Mouse (Mus musculus) heart, embryonic 13.5 days (tissue): ENCODE results near the gene Stk33. TPM values are rescaled to one million over a fixed set of nuclear protein-coding genes. Genes with fewer than 3 reads are reported as not detected.
"Not testable (repeated sequence)": the region's sequence is repeated elsewhere in the genome, so short reads cannot be mapped to it uniquely, and the experiment has no call there.

Source experiments
- ATAC-seq: fragments of 200-750 bp; cut with Nextera tagmentation; 2 replicates; pipeline ENCODE4 v1.8.0; 2017; ENCODE audit warnings: moderate TSS enrichment; ENCODE audit not compliant: insufficient number of reproducible peaks, low FRiP score, low TSS enrichment; ENCODE audit errors: extremely low read depth
- H3K27ac ChIP-seq: fragments of 300-500 bp; sonication (generic); replicated peaks from 2 replicates; pipeline ENCODE4 v1.5.1; 2015; ENCODE audit warnings: moderate library complexity, mild to moderate bottlenecking, inconsistent platforms
- H3K27me3 ChIP-seq: fragments of 300-500 bp; sonication (generic); replicated peaks from 2 replicates; pipeline ENCODE4 v1.6.1; 2015; ENCODE audit warnings: mild to moderate bottlenecking, inconsistent platforms
- H3K36me3 ChIP-seq: fragments of 300-500 bp; sonication (generic); 2 replicates; pipeline ENCODE4 v1.6.1; 2015; ENCODE audit warnings: mild to moderate bottlenecking, inconsistent platforms
- H3K4me1 ChIP-seq: fragments of 300-500 bp; sonication (generic); 2 replicates; pipeline ENCODE4 v1.6.1; 2015; ENCODE audit warnings: inconsistent platforms
- H3K4me2 ChIP-seq: fragments of 300-500 bp; sonication (generic); 2 replicates; pipeline ENCODE4 v1.6.1; 2015; ENCODE audit warnings: inconsistent platforms, mild to moderate bottlenecking, moderate library complexity
- H3K4me3 ChIP-seq: fragments of 300-500 bp; sonication (generic); 2 replicates; pipeline ENCODE4 v1.5.1; 2015; ENCODE audit warnings: moderate library complexity, mild to moderate bottlenecking, inconsistent platforms
- H3K9ac ChIP-seq: fragments of 300-500 bp; sonication (generic); 2 replicates; pipeline ENCODE4 v1.6.1; 2015; ENCODE audit warnings: inconsistent platforms, mild to moderate bottlenecking, moderate library complexity
- H3K9me3 ChIP-seq: fragments of 300-500 bp; sonication (generic); 2 replicates; pipeline ENCODE4 v1.6.1; 2016; ENCODE audit warnings: inconsistent platforms
- WGBS: fragments of 180-500 bp; shearing (Covaris S2); methylation state at CpG from one replicate; pipeline ENCODE4 v1.1.7; 2015; ENCODE audit warnings: mixed read lengths; 5-methylcytosine and 5-hydroxymethylcytosine counted together
- polyA plus RNA-seq: library from polyadenylated mRNA; unstranded; fragments of >200 nt; fragmentation: Nextera tagmentation; extraction: Ambion mirVana; gene quantifications from 2 replicates; pipeline ENCODE4 v1.2.1, GENCODE M21; 2015

Stk33 gene
- polyA plus RNA-seq, 1 experiment from 2014 or later, result 0.11 TPM

DNA sequence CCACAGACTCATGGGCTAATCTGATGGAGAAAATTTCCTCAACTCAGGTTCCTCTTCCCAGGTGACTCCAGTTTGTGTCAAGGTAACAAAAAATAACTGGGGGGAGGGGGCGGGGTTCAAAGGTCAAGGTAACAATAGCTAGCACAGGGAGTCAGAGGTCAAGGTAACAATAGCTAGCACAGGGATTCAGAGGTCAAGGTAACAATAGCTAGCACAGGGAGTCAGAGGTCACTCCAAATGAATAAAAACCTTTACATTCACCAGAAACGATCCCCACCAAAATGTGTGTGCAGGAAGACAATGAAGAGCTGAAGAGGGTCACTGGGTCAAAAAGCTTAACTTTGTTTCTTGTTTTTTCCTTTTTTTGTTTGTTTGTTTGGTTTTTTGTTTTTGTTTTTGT is 9.2 kb upstream of the Stk33 start:
- no peak overlapping the region for H3K9ac ChIP-seq
- no peak overlapping the region for H3K27ac ChIP-seq
- no peak overlapping the region for H3K4me3 ChIP-seq
- H3K27me3 ChIP-seq, result peaks cover 6% of the 10 kb centered on the region; the same call in 1 of the 2 replicates
- no peak overlapping the region for H3K4me2 ChIP-seq
- H3K36me3 ChIP-seq, result no peaks in the 10 kb centered on the region
- H3K4me1 ChIP-seq, result no peaks in the 10 kb centered on the region
- WGBS, result 76% methylated on average over 2 of the region's 2 CpGs
- no peaks in the 10 kb centered on the region for H3K9me3 ChIP-seq
- no peak for ATAC-seq

DNA sequence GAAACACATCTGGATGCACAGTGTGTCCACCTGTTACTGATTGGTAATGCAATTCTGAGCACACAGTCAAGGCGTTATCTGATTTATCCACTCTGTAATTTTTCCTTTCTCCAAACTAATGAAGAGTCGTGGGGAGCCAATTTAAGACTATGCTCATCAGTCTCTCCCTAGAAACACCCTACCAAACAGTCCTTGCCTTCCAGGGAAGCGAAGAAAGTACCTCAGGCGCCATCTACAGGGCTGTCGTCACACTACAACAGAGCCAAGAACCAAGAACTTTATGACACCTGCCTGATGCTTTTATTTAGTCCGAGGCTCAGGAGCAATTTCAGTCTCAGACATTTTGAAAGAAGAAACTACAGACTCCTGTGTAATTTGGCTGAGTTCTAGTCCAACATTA is 6.1 kb upstream of the Stk33 start:
- no peak overlapping the region for H3K4me3 ChIP-seq
- no peaks in the 10 kb centered on the region for H3K4me1 ChIP-seq
- H3K9me3 ChIP-seq, result no peaks in the 10 kb centered on the region
- no peak overlapping the region for H3K27ac ChIP-seq
- no peak for ATAC-seq
- no peak overlapping the region for H3K9ac ChIP-seq
- H3K4me2 ChIP-seq, result no peak overlapping the region
- peaks cover 20% of the 10 kb centered on the region for H3K27me3 ChIP-seq
- no peaks in the 10 kb centered on the region for H3K36me3 ChIP-seq
- 11% methylated on average over 6 of the region's 6 CpGs for WGBS

DNA sequence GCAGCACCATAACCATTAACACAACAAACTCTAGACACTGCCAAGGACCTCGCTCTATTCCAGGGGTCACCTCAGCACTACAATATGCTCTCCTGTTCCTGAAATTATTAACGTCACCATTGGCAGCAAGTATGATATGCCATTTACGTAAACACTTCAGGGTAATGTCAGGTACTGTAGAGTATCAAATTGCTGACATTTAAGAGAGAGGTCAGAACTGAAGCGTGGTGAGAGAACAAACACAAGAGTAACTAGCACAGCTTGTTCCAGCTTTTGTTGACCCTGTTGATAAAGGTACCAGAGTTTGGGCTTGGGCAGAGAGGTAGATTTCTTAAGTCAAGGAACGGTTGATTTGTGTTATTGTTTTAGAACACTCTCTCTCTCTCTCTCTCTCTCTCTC is 3.9 kb upstream of the Stk33 start:
- Histone ChIP-seq H3K9me3 (no peaks in the 10 kb centered on the region), H3K9ac (no peak overlapping the region), H3K4me2 (no peak overlapping the region), H3K27ac (no peak overlapping the region), H3K4me3 (no peak overlapping the region), H3K4me1 (peaks cover 14% of the 10 kb centered on the region), H3K27me3 (peaks cover 43% of the 10 kb centered on the region), H3K36me3 (no peaks in the 10 kb centered on the region)
- ATAC-seq, result no peak
- WGBS, result 61% methylated on average over 5 of the region's 5 CpGs

DNA sequence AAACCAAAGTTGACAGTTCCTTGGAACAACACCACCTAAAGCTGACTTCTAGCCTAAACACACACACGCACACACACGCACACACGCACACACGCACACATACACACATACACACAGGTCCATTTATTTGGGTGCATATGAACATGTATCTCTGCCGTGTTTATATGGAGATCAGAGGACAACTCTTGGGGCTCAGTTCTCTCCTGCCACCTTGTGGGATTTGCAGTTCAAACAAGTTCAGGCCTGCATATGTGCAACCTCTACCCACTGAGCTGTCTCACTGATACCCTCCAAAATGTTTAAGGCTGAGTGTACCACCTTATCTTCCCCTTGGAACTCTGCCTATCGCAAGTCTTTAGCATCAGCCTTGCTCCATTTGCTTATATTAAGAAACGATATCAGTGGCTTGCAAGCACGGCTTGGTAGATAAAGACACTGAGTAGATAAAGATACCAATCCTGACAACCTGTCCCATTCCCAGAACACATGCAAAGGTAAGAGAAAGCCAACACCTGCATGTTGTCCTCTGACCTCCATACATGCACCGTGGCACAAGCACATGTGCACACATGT is 1.9 kb upstream of the Stk33 start:
- no peak for ATAC-seq
- Histone ChIP-seq H3K27ac (no peak overlapping the region), H3K4me1 (peaks cover 14% of the 10 kb centered on the region), H3K9ac (no peak overlapping the region), H3K27me3 (peaks cover 57% of the 10 kb centered on the region), H3K4me2 (no peak overlapping the region), H3K36me3 (no peaks in the 10 kb centered on the region), H3K9me3 (no peaks in the 10 kb centered on the region), H3K4me3 (no peak overlapping the region)
- WGBS, result 70% methylated on average over 9 of the region's 9 CpGs

DNA sequence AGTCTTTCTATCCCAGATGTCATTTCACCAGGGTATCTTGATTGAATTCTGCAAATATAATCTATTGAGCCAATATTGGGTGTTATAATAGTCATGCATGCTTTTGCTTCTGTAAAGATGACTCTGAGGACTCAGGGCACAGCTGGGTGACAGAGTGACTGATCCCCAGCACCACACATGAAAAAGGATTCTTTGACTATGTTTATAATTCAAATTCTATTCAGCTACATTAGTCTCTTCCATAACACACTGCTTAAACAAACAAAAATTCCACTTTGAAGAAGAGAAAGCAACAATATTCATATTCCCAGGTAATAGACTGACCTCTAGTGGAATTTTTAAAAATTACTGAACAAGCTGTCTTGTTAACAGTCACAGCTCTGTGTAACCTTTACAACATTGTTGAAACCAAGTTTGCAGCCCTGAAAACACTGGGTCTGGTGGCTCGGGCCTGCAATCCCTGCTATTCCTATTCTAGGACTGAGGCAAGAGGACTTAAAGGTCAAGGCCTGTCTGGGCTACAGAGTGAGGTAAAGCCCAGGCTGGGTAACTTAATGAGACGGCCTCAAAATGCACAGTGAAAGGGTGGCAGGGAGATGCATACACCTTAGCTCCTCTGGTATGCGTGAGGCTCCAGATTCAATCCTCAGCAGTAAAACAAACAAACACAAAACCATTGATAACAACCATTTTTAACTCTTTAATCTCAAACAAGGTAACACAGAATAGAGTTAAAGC is 14.3 kb downstream of the Stk33 start:
- Histone ChIP-seq H3K4me3 (no peak overlapping the region), H3K9ac (no peak overlapping the region), H3K27ac (no peak overlapping the region), H3K27me3 (peaks cover 4% of the 10 kb centered on the region; the same call in 1 of the 2 replicates), H3K9me3 (no peaks in the 10 kb centered on the region), H3K4me1 (no peaks in the 10 kb centered on the region), H3K4me2 (no peak overlapping the region), H3K36me3 (no peaks in the 10 kb centered on the region)
- WGBS, result 42% methylated on average over 3 of the region's 3 CpGs
- ATAC-seq, result no peak

DNA sequence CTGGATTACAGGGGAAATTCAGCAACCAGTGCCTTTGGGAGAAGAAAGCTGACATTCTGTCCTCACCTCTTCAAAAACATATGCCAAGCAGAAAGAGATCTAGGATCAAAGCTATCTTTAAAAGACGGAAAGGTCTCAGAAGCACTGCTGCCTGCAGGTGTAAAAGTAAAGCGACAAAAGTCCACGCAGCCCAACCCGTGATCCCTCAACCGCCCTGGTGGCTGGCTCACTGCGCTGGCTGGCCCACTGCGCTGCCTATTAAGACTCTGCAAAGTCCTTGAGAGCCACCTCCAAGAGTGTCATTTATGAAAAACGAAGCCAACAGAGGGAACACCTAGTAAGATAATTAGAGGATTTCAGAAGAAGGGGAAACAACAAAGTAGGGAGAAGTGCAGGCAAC is 16.1 kb downstream of the Stk33 start:
- no peak for ATAC-seq
- whole genome bisulfite sequencing, result 68% methylated on average over 8 of the region's 8 CpGs
- Histone ChIP-seq H3K9ac (no peak overlapping the region), H3K4me2 (no peak overlapping the region), H3K27me3 (peaks cover 4% of the 10 kb centered on the region; the same call in 1 of the 2 replicates), H3K36me3 (no peaks in the 10 kb centered on the region), H3K27ac (no peak overlapping the region), H3K4me3 (no peak overlapping the region), H3K9me3 (no peaks in the 10 kb centered on the region), H3K4me1 (no peaks in the 10 kb centered on the region)

DNA sequence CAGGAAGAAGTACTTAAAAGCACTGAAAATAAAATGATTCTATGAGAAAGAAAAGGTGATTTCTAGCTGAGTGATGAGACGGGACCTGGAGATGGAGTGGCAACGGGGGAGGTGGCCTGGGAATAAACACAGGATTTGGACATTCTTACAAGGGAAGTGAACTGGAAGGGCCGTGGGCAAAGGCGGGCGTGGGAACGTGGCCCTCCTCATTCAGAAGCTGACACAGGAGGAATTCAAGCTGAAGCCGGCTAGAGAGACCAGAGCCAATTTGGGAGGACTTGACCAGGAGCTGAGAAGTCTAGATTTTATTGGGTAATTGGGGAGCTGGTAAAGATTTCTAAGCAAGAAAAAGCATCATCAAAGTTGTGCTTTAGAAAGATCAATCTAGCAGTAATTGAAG is 33.4 kb downstream of the Stk33 start:
- Histone ChIP-seq H3K4me1 (no peaks in the 10 kb centered on the region), H3K4me3 (no peak overlapping the region), H3K4me2 (no peak overlapping the region), H3K9me3 (no peaks in the 10 kb centered on the region), H3K27ac (no peak overlapping the region), H3K27me3 (no peaks in the 10 kb centered on the region), H3K36me3 (no peaks in the 10 kb centered on the region), H3K9ac (no peak overlapping the region)
- WGBS, result 55% methylated on average over 7 of the region's 7 CpGs
- no peak for ATAC-seq

DNA sequence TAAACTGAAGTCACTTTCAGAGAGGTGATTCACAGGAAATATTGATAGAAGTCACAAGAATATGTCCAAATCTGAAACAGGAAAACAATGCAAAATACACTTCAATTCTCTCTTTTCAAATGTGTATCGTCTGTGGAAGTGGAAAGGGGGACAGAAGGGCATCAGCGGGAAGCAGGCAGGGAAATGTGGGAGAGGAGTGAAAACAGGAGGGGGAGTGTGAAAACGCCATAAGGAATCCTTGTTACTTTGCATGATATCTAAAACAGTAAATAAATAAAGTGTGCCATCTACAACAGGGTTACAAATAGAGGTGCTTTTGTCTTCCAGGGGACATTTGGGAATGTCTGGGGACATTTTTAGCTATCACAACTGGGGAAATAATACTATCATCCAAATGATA is 39.6 kb downstream of the Stk33 start:
- Histone ChIP-seq H3K27me3 (0 out of 2 replicates have a peak, but pooled peaks cover 2% of the 10 kb centered on the region), H3K4me3 (no peak overlapping the region), H3K4me1 (no peaks in the 10 kb centered on the region), H3K9ac (no peak overlapping the region), H3K4me2 (no peak overlapping the region), H3K9me3 (no peaks in the 10 kb centered on the region), H3K27ac (no peak overlapping the region), H3K36me3 (no peaks in the 10 kb centered on the region)
- WGBS, result 48% methylated on average over 3 of the region's 3 CpGs
- no peak for ATAC-seq

DNA sequence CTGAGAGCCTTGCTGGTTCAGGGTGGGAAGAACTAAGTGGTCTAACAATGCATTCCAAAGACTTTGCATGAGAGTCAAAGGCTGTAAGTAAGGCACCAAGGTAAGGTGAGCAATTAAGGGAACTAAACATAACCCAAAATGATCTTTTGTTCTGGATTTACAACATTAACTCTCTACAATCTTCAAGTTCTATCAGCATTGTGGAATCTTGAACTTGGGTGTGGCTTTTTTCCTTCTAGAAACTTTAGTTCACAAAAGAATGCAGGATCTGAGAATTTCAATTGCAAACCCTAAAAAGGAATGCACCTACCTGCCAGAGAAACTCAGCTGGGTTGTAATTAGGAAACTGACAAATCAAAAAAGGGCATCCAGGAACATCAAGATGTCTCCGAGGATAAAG is 57.8 kb downstream of the Stk33 start:
- Histone ChIP-seq H3K9ac (no peak overlapping the region), H3K4me1 (no peaks in the 10 kb centered on the region), H3K27ac (no peak overlapping the region), H3K9me3 (peaks cover 3% of the 10 kb centered on the region; the same call in 1 of the 2 replicates), H3K4me2 (no peak overlapping the region), H3K4me3 (no peak overlapping the region), H3K36me3 (no peaks in the 10 kb centered on the region), H3K27me3 (no peaks in the 10 kb centered on the region)
- no peak for ATAC-seq
- WGBS, result 51% methylated on average over 1 of the region's 1 CpGs

DNA sequence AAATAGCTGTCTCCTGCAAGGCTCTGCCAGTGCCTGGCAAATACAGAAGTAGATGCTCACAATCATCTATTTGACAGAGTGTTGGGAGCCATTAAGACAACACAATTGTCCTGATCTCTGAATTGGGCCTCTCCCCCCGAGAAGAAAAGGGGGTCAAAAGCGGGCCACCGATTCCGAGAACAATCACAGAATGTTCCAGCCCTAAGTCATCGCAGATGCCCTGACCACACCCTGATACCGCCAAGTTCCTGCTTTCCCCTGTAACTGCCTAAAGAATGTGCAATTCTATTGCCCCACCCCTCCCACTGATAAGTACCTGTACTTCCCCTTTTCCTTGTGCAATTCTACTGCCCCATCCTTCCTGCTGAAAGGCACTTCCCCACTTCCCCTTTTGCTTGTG is 65.3 kb downstream of the Stk33 start:
- not testable (repeated sequence) for H3K9ac ChIP-seq, H3K27ac ChIP-seq, ATAC-seq, H3K36me3 ChIP-seq, H3K9me3 ChIP-seq, H3K27me3 ChIP-seq, H3K4me2 ChIP-seq, H3K4me1 ChIP-seq, H3K4me3 ChIP-seq
- WGBS, result 74% methylated on average over 6 of the region's 6 CpGs

DNA sequence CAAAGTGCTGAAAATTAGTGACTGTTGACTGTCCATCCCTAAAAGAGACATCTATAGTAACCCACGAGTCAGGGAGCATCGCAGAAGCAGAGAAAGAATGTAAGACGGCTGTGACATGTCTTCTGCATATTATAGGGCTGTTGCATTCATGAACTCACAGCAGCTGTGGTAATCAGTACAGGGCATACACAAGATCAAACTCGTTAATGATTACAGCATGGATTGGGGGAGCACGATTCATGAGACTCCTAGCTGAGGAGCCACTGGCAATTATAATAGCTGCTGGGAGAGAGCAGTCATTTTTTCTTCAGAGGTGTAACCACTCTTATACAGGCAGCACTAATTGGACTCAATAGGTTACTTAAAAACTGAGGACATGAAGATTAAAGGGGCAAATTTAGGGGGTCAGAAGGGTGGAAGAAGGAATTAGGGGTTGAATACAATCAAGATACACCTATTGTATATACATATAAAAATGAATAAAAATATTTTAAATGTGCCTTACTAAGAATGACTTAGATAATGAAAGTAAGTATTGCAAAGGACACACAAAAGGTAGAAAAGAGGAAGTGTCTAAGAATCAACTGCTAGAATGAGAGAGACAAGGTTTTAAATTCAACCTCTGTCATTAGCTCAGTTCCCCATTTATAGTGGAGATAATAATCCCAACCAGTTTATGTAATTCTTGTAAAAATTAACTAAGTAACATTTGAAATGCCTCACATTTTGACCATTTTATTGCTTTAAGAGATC is 80.3 kb downstream of the Stk33 start:
- no peak overlapping the region for H3K9ac ChIP-seq
- no peak overlapping the region for H3K4me2 ChIP-seq
- no peak overlapping the region for H3K27ac ChIP-seq
- no peaks in the 10 kb centered on the region for H3K27me3 ChIP-seq
- H3K36me3 ChIP-seq, result no peaks in the 10 kb centered on the region
- H3K4me3 ChIP-seq, result no peak overlapping the region
- 73% methylated on average over 5 of the region's 5 CpGs for WGBS
- ATAC-seq, result no peak
- H3K9me3 ChIP-seq, result no peaks in the 10 kb centered on the region
- H3K4me1 ChIP-seq, result no peaks in the 10 kb centered on the region
